Mouse (Mus musculus) spleen, postnatal 14 days (tissue): ENCODE results near the gene Gli3.

Experiments used
- DNase-seq, 2 experiments: peaks; one replicate each; pipeline ENCODE4 v3.0.0; 2021 to 2022; ENCODE audit warnings: low spot score in 2 of 2

Gene Gli3

GRCm38 (mm10) chr13:15660502-15660901, 197.5 kb downstream of the Gli3 start:
- DNase-seq, result no peak

DNA sequence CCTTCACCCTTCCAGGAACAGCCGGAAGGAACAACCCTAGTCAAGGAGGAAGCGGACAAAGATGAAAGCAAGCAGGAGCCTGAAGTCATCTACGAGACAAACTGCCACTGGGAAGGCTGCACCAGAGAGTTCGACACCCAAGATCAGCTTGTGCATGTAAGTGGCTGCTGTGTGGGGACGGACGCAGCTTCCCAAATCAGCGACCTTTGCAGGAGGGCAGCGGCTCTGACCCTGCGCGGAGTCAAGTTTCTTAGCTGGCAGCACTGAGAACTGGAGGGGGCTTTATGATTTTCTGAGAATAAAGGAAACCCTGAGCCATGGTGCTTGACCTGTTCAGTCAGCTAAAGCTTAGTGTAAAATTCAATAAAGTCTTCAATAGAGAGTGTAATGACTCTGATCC, 199.3 kb downstream of the Gli3 start:
- DNase-seq, result no peak

- no peak for DNase-seq
These were observed 201.7 kb downstream of the Gli3 start for GRCm38 (mm10) chr13:15664580-15665201.

DNA sequence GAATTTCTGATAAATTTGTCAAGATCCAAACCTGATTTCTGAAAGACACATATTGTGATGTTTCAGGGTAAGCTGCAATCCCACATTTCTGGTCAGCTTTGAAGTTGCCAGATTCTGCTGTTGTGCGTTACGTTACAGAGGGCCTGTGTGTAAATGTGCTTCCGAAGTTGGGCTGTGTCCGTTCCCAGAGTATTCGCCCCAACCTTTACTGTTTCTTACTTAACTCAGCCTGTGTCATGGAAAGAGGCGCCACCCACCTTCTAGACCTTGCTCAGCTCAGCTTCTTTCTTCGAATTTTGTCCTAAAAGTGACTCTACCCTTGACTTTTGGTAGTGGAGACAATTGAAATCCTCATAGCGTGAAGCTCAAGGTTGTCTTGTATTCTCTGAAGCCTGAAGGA, 202.5 kb downstream of the Gli3 start:
- no peak for DNase-seq

DNA sequence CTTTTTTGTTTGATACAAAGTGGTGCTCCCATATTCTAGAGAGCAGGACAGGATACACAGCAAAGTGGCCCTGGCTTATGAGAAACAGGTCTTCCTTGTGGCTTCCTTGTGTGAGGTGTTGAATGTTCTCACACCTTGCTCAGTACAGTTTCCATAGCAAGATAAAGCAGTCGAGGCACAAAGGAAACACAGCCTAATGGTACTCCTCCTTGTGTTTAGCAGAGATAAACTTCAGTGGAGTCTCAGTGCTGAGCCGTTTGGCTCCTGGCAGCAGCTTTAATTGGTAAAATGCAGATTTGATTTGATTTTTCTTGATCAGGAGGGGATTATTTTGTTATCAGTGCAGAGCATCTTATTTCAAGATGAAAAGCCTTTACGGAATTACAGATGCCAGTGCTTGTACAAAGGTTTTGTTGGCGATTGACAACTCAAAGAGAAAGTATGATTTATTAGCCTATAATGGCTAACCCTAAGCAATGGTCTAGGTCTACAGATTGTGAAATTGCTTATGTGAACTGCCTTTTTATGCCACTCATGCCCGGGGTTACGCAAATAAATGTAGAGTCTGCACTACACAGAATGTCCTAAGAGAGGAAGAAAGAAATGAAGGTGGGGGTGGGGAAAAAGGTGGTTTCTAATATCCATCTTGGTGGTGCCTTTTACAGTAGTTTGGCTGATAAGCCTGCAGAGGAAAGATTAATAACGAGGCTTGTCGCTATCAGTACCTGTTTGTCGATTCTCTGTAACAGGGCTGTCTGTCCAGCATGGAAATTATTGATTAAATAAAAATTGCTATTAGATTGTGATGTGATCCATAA, 207.3 kb downstream of the Gli3 start:
- no peak for DNase-seq

GRCm38 (mm10) chr13:15670962-15671313, 207.9 kb downstream of the Gli3 start:
- no peak for DNase-seq

DNA sequence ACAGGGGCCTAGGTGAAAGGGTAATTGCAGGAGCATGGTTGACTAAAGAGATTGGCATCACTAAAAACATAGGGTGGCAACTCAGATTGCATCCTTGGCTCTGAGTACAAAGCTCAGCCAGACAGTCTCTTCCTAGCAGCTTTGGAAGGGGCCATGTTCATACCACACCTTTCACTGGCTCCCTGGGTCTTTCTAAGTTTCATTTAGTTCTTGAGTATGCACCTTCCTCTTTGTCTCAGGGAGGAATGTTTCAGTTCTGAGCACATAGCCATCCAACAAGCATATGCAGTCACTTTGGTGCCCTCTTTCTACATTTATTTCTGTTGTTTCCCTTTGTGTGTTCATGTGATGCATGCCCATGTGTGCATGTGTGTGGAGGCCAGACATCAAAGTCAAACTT, 212.4 kb downstream of the Gli3 start:
- no peak for DNase-seq

- no peak for DNase-seq
These were observed 214.2 kb downstream of the Gli3 start for GRCm38 (mm10) chr13:15677106-15677760.

DNA sequence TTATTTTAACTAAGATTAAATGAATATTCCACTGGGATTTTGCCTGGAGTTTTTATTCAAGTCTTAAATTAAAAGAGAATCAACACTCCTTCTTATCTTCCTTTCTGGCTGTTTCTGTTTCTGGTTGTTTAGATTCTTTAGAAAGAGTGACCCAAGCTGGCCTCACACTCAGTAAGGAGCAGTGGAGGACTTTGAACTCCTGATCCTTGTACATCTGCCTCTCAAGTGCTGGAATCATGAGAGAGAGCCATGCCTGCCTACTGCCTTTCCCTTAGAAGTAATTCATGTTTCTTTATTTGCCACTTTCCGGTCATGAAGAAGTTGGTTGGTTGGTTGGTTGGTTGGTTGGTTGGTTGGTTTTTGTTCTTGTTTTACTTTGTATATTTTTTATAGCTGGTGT, 218.5 kb downstream of the Gli3 start:
- no peak for DNase-seq

- no peak for DNase-seq
These were observed 220.0 kb downstream of the Gli3 start for GRCm38 (mm10) chr13:15683006-15683405.

DNA sequence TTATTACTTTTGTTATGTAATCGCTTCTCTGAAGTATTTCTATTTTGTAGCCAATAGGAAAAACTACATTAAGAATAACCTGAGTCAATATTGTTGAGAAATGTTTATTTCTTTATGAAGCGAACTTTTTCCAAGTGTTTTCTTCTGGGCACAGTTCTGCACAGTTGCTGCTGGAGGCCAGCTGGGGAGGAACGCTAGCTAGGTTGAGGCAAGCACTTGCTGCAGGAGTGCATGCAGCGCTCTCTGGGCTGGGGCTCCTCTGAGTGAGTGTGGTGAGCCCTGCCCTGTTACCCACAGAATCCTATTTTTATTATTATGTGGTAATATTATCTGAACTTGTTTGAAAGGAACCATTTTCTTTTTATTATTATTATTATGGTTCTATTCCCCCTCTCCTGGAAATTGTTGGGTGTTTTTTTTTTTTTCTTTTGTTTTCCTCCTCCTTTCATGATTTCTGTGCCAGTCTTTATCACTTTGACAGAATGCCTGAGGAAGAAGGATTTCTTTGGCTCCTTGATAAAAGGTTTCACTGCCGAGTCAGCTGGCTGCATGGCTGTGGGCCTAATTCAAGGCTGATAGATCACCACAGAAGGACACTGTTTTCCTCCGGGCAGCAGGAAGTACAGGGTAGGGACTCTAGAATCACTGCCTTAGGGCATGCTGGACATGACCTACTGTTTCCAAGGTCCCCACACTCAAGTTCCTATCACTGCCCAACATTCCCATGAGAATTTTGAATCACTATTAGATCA, 225.2 kb downstream of the Gli3 start:
- DNase-seq, result no peak

- no peak for DNase-seq
These were observed 225.9 kb downstream of the Gli3 start for GRCm38 (mm10) chr13:15688826-15689501.

DNA sequence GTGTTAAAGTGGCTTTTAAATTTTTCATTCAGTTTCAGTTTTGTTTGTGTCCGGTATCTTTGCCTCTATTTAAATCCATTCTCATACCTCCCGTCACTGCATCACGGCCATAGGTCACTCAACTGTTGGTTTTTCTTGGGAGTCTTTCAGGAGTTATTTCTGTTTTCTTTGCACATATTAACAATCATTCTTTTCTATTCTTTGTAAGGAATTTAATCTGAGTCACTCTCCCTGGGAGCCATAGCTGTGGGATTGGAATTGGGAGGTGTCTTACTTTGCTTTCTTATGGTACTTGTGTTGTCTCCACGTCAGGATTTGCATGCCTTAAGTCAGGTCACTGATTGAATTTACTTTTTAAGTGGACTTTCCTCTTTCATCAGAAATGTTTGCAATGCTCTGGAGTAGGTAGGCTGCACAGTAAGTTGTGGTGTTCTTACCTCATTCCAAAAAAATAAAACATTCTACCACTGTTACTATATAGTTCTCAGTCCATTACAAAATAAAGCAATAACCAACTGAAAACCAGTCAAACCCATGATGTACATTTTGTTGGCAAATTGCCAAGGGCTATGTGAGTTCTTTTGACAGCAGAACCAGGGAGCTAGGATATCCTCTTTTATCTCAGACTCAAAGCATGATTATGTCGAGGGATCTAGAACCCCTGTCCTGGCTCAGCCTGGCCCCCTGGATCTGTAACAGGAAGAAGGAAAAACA, 228.9 kb downstream of the Gli3 start:
- DNase-seq, result no peak

DNA sequence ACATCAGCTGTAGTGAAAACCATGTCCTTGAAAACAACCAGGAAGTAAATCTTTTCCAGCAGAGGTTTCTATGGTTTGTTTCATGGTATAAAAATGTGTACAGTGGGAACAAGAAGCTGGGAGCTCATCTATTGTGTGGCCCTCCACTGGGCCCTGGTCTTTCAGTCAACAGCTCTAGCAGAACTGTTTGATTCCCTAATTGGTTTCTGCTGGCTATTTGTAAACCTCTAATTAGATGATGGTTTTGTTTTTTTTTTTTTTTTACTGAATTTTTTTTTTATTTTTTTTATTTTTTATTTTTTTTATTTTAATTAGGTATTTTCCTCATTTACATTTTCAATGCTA, 229.4 kb downstream of the Gli3 start:
- DNase-seq, result no peak

DNA sequence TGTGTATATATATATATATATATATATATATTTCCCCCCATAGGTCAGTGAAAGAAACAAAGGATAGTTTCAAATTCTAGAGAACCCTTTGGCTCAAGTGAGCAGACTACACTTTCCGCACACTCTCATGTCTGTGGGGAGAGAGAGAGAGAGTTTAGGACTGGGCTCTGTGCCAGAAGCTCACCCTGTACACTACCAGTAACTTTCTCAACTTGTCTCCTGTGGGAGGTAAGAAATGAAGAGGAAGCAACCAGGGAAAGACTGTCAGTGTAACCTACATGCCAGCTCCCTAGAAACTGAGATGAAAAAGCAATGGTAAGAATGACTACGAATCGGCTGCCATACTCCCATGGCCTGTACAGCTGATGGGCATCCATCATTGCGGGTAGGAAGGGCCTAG, 235.2 kb downstream of the Gli3 start:
- no peak for DNase-seq

- no peak for DNase-seq
These were observed 236.1 kb downstream of the Gli3 start for GRCm38 (mm10) chr13:15699116-15699515.

DNA sequence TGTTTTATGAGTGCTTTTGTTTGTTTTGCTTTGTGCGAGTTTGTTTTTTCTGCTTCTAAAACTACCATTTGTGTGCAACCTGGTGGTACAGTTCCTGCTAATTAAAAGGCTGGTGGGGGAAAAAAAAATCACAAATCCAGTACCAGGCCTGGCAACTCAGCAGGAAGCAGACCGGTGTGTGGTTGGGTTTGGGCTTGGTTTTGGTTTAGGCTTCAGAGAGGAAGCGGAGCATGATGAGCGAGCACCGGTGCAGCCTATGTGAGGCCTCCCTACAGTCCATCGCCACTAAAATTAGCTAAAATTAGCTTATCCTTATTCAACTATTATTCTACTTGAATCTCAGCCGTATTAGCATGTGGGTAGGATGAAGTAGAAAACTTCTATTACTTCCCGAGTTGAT, 241.6 kb downstream of the Gli3 start:
- no peak for DNase-seq

DNA sequence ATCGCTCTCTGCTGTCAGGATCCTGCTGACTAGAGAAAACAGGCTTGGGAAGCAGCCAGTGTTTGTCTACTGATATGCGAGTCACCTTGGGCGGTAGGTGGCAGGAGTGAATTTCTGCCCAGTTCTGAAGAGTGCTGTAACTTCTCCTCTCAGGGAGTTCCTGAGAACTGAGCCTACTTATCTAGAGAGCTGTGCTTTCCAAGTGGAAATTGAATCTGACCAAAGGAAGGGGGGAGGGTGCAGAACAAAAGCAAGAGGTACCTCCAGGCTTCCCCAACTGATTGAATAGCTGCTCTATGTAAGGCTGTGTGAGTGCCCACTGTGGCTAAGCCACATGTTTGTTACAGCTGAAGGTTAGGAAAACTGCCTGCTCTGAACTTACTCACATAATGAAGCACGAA, 244.4 kb downstream of the Gli3 start:
- DNase-seq, result no peak

- no peak for DNase-seq
These were observed 250.5 kb downstream of the Gli3 start for GRCm38 (mm10) chr13:15713486-15713885.

- no peak for DNase-seq
These were observed 251.3 kb downstream of the Gli3 start for GRCm38 (mm10) chr13:15714331-15714725.

DNA sequence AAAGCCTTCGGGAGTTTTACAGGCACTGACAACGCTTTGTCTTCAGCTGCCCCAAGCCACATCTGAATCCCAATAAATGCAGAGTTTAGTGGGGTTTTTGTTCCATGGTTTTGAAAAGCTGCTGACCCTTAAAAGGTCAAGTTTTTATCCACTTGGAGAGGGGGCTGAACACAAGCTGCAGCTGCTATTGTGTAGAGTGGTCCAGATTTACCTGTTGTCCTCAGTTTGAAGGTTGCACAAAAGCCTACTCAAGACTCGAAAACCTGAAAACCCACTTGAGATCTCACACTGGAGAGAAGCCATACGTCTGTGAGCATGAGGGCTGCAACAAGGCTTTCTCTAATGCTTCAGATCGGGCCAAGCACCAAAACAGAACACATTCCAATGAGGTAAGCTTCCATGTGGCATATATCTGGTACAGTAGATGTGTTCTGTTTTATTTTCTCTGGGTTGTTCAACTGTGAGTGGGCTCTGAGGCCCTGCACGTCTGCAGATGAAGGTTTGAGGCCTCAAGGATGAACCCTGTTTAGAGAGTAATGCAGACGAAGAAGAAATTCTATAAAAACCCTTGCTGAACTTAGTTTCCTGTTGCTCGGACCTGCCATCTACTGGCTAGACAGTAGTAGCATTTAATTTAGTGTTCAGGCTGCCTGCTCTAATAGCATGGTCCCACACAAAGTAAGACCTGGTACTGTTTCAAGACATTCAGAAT, 251.8 kb downstream of the Gli3 start:
- DNase-seq, result no peak
